Mouse (Mus musculus): Measurements from ENCODE around the gene Bcorl1.
"Not testable (repeated sequence)": the region's sequence is repeated elsewhere in the genome, so short reads cannot be mapped to it uniquely, and the experiment has no call there.

Gene Bcorl1

DNA sequence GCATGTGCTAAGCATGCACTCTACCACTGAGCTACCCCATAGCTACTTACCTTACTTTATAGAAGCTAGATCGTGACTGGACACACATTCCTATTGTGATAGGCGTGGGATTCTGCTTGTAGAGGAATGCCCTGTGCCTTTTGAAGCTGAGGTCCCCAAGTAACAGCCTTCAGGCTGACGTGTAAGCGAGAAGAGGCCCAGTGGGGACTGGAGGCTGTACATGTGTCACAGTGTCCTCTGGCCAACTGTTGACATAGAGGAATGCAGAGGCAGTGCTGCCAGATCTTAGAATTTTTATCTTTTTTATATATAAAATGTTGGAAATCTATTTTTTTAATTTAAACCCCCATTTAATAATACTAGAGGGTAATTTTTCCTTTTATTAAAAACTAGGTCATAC lies 58.8 kb downstream of the Bcorl1 start:
- DNase-seq (ENCODE audit: low spot score in 2 of 2): no peak

DNA sequence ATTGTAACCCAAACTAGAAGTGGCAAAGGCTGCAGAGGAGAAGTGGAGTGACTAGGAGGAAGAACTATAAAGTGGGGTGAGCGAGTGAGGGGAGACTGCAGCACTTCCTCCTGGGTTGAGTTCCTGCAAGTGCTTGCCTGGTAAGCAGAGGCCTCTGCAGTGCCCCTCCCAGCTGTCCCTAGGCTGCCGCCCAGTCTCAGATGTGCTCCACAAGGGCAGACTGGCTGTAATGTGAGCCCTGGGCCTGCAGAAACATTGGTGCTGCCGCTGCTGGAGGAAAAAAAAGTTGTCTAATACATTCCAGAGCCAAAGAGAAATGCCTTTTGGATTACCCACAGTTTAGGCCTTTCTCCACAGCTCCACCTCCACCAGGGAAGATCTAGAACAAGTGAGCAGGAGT lies 64.0 kb downstream of the Bcorl1 start:
- no peak for DNase-seq (ENCODE audit: low spot score in 2 of 2)

DNA sequence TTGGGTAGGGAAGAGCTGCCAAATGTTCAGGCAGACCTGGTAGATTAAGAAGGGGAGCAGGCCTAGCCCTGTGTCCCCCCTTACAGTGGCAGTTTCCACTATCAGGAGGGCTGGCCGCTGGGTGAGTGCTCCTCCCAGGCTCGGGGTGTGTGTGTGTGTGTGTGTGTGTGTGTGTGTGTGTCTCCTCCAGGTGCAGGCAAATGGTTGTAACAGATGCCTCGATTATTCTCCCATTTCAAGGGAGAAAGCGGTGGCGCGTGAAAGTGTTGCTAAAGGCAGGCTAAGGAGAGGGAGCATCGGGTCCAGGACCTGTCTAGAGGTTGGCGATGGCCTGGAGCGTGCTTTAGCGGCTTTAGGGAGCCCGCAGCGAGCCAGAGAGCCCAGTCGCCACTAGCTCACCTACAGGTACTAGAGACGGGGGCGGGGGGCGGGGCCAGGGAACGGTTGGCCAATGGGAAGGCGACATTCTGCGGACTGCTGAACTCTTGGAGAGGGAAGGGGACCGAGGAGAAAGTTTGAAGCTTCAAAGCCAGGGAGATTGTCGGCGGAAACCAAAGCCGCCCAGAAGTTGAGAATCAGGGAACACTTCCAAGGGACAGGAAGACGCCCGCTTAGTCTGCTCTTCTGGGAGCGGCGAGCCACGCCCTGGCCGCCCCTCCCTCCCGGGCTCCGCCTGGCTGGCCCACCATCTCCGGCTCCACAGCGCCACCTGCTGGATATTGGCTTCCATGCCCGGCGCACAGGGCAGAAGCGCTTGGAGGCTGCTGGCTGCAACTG lies 68.6 kb downstream of the Bcorl1 start:
- peak; percentile 78 to 83 for DNase-seq (ENCODE audit: low spot score in 2 of 2)

DNA sequence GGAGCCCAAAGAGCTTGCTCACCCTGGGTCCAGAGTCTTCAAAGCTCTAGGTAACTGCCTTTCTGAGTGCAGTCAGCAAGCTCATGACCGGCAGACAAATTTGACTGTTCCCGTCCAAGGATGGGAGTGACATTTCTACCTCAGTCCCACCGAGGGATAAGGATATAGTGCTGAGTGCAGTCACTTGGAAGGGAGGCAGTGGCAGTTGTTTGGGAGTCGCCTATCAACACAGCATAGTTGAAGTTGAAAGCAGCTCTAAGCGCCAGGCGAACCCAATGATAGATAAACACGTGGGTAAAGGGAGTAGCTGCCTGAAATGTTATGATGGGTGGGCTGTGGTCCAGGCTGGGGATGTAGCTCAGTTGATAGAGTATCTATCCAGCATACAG lies 69.2 kb downstream of the Bcorl1 start:
- DNase-seq (ENCODE audit: low spot score in 2 of 2): no peak

DNA sequence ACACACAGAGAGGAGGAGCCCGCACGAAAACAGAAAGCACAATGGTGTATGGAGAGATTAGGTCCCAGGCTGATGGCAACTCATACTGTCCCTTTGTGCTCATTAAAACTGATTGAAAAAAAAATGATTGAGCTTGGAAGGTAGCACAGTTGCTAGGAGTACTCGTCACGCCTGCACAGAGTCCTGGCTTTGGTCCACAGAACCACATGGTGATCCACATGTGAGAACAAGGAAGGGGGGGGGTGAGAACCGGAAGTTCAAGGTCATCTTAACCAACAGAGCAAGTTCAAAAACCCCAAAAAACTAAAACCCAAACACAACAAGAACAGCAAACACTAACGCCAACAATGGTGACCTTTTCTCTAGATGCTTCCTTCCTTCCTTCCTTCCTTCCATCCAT lies 71.5 kb downstream of the Bcorl1 start:
- no peak for DNase-seq (ENCODE audit: low spot score in 2 of 2)

DNA sequence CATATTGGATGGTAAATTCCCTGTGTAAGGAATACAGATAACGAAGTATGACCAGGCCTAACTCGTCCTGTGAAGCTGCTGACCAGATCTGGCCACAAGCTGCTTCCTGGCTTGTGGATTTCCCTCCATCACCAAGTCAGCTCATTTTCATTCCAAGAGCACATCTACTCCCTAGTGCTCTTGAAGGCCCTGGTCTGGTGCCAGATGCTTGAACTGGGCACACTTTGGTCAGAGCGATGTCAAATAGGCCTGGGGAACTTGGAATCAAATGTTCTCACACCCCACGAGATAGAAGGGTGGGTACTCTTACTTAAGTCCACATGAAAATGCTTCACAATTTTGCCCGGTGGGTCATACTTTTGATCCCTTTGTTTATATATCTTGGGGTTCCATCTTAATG lies 73.1 kb downstream of the Bcorl1 start:
- DNase-seq (ENCODE audit: low spot score in 2 of 2): no peak

DNA sequence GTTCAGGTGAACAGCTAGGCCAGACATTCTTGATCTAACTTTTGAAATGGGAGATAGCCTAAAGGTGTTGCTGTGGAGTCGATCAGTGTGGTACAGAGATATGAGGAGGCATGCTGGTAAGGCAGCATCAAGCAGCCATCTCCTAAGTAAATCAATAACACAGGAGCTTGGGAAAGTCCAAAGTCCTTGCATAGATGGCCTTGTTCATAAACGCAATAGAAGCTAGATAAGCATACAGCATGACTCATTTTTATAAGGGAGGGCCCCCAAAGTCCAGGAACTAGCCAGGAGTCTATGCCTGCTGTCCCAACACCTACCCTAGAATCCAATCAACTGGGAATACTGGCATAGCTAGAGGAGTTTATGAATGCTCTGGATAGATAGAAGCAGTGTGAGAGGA lies 77.3 kb downstream of the Bcorl1 start:
- no peak for DNase-seq (ENCODE audit: low spot score in 2 of 2)

DNA sequence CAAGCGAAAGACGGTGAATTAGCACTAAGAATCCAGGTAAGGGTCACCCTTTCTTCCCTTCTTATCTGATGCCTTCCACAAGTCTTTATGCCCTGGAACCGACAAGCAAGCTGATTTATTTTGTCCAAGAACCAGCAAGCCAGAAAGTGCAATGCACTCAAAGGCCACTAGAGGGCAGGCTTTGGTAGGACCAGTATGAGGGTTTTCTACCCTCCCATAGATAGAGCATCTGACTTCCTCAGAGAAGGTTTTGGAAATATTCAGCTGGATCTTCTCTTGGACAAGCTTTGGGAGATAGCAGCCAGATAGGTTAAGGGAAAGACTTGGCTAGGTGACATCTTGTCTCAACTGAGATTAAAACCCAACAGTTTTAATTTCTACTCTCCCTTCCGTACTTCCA lies 81.8 kb downstream of the Bcorl1 start:
- peak; percentile 70 to 75 for DNase-seq (ENCODE audit: low spot score in 2 of 2)

DNA sequence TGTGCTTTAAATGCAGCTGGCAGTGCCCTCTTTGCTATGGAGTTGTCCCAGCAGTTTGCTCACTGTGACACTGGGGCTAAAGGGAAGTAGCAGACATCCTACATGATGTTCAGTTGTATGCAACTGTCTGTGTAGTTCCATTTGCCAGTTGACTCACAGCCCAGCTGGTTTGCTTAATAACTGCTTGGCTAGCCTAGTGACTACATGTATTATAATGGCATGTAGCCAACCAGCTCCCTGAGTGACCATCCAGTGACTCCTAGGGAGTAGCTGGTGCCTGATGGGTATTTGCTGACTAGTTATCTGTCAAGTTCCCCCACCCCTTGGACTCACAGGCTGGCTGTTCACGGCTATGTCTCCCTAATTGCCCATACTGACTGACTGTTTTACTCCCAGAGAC lies 82.5 kb downstream of the Bcorl1 start:
- DNase-seq (ENCODE audit: low spot score in 2 of 2): no peak

DNA sequence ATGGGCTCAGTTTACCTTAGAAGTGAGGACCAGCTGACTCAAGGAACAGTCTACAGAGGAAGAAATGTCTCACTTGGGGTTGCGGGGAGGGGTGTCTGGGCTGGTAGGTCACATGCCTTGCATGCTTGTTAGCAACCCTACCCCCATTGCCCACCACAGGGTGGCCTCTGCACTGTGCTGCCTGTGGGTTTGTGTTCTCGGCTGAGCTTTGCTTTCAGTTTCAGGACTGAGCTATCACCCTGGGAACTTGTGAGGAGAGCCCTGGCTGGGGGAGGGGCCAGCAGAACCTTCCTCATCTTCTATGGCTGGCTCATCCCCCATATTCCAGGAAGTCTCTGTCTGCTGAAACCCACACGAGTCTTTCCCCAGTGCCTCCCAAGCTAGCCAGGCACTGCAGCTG lies 83.4 kb downstream of the Bcorl1 start:
- DNase-seq (ENCODE audit: low spot score in 2 of 2): no peak

DNA sequence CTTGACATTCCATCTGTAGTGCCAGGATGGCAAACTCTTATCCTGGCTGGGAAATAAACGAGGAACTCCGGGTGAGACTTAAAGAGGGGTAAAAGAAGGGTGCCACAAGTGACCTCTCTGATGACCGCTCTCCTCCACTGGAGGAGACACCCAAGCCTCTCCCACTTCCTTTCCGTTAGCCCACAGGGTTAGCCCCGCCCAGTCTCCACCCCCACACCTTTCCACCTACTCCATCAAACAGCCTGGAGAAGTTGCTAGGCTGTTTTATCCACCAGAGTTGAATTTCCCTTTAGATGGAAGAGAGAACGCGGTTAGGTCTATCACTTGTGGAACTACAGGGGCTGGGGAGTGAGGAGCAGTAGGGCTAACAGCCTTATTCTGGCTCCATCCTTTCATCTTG lies 84.1 kb downstream of the Bcorl1 start:
- no peak for DNase-seq (ENCODE audit: low spot score in 2 of 2)

DNA sequence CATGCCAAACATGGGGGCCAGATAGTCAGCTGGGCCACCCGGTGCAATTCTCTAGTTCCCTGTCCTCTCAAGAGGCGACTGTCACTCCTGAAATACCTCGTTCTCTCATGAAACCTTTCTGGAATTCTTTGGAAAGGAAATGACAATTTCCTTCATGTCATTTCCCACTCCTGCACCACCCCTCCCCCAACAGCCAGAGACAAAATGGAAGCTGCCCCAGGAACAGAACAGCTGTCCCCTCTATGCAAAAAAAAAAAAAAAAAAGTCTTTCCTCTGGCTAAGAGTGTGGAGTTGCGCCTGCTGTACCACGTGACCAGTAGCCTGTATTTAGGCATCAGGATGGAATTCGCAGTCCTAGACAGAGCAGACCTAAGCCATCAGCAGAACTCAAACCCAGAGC lies 87.1 kb downstream of the Bcorl1 start:
- DNase-seq (ENCODE audit: low spot score in 2 of 2): no peak

DNA sequence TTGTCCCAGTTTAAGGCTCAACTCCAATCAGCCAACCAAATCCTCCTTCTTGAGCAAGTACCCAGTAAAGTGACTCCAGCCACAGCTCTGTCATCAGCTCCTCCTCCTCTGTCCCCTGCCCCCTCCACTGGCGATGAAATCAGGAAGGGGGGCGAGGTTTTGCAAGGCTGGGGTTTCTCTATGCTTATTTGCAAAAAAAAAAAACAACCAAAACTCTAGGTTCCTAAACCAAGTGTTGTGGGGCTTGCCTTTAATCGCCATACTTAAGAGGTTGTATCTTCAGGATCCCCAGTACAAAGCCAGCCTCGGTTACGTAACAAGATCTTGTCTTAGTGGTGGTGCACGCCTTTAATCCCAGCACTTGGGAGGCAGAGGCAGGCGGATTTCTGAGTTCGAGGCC lies 87.5 kb downstream of the Bcorl1 start:
- no peak for DNase-seq (ENCODE audit: low spot score in 2 of 2)

DNA sequence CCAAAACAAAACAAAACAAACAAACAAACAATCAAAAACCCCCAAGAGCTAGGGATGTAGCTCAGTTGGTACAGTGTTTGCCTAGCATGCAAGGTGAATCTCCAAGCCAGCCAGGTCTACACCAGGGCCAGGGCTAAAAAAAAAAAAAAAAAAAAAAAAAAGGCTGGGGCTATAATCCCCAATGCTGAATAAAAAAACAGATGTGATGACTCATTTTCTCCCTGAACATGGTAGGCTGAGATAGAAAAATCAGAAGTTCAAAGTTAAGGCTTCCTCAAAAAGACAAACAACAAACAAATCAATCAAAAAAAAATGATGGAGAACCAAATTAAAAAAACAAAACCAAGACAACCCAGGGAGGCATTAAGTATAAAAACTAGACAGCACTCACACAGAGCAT lies 87.9 kb downstream of the Bcorl1 start:
- DNase-seq (ENCODE audit: low spot score in 2 of 2): no peak

DNA sequence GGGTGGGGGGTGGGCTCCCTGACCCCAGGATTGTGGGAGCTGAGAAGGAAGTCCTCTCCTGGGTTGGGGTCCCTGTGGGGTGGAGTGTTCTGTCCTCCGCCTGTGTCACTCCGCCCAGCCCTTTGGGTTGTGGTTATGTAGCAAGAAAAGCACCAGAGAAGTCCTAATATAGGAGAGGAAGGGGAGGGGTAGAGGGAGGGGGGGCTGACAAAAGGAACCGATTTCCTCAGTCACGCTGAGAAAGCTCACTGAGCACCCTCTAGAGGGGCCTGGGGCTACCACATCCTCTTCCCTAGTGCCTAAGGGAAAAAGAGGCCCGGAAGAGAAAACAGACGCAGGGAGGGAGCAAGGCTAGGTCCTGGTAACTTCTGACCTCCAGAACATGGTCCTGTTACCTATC lies 88.4 kb downstream of the Bcorl1 start:
- DNase-seq (ENCODE audit: low spot score in 2 of 2): no peak

DNA sequence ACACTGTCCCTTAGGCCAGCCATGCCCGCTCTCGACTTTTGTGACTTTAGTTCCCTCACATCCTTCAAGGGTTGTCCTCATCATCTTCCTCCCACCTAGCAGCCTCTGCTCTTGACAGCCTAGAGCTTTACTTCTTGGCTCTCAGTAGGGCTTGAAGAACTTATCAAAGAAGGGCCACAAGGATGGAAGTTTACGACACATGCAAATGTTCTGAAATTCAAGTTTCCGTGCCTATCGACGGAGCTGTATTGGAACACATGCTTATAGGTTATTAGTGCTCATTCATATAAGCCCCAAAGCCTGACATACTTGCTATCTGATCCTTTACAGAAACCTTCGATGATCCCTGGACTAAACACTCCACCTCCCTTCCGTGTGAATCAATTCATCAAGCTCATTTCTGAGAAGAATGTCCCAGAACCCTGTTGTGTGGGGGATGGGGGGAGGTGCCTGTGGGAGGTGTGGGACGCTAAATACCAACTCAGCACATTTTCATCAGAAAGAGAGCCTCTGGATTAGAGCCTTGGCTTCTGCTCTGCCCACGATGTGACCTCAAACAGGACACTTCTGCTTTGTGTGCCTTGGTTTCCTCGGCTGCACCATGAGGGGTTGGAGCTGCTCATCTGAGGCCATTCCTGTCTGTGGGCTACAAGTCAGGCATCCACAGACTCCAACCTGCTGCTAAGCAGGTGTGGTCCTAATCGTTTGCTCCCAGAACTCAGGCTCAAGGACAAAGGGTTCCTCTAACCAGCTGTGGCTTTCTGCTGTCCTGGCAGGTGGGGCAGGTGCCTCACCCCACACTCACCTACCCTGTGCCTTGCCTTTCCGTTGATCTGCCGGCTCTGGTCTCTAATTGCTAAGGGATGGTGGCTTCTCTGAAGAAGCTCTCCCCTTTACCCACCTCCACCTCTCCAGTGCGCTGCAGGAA lies 91.7 kb downstream of the Bcorl1 start:
- no peak for DNase-seq (ENCODE audit: low spot score in 2 of 2)

DNA sequence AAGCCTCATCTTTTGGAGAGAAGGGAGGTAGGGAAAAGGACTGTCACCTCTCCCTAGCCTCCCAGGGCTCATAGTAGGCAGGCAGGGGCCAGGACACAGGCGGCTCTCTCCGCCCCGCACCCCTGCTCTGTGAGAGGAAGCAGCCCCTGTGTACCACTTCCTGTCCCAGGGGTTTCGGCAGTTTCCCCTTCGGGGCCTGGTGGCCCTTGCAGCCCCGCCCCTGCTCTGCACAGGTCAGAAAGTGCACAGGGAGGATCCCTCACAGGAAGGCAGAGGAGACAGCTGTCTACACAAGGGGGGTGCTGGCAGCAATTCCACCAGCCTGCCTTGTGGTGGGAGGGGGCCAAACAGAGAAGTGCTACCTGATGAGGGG lies 92.4 kb downstream of the Bcorl1 start:
- no peak for DNase-seq (ENCODE audit: low spot score in 2 of 2)

DNA sequence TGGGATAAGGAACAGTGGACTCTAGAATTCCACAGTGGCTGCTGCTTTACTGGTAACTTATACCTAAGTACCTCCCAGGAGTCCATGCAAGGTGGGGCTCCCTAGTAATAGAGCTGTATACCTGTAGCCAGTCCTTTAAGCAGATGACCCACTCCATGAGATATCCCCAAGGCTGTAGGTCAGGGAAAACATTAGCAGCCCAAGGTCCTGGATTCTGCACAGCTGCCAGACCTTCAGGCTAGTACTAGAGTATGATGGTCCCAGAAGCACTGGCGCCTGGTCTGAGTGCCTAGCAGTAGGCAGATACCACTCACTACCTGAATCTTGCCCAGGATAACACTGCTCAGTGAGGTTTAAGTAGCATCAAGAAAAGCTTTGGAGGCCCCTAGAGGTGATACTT lies 93.1 kb downstream of the Bcorl1 start:
- no peak for DNase-seq (ENCODE audit: low spot score in 2 of 2)

DNA sequence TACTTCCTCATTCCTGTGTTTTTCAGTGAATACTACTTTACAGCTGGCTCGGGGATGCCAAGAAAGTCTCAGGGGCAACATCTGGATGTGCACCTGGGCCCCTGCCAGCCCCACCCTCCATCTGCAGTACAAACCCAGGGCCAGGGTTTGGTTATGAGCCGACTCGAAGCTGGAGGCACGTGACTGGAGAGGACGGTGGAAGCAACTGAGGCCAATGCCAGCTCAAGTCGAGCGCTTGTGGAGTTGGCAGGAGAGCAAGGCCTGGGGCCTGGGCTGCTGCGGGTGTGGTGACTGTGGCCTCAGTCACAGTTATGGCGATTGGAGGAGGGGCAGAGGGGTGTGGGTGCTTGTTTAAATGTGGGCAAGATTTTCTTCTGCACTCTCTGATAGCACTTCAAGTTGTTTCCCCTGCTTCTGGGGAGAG lies 94.3 kb downstream of the Bcorl1 start:
- DNase-seq (ENCODE audit: low spot score in 2 of 2): no peak

DNA sequence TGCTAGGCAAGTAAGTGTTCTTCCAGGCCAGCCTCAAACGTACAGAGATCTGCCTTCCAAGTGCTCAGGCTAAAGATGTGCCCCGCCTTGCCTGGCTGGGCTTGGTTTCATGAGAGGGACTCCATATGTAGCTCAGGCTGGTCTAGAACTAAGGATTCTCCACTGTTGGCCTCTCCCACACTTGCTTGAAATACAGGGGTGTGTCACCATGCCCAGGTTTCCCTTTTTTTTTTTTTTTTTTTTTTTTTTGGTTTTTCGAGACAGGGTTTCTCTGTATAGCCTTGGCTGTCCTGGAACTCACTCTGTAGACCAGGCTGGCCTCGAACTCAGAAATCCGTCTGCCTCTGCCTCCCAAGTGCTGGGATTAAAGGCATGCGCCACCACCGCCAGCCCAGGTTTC lies 94.9 kb downstream of the Bcorl1 start:
- not testable (repeated sequence) for DNase-seq (ENCODE audit: low spot score in 2 of 2)

DNA sequence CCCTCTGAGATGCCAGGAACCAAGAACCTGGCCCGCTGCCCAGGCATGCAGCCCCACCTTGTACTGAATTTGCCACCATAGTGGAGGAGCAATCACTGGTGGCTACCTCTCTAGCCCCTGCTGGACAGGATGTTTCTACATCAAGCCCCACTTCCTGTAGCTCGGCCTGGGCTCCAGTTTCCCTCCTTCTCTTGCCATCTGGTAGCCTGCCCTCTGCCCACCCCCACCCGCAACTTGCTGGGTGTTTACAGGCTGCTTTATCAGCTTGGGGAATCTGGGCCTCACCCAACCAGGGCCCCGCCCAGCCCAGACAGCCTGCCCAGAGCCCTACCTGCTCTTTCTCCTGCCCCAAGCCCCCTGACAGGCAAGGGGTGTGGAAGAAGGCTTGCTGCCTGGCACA lies 97.9 kb downstream of the Bcorl1 start:
- DNase-seq (ENCODE audit: low spot score in 2 of 2): no peak

DNA sequence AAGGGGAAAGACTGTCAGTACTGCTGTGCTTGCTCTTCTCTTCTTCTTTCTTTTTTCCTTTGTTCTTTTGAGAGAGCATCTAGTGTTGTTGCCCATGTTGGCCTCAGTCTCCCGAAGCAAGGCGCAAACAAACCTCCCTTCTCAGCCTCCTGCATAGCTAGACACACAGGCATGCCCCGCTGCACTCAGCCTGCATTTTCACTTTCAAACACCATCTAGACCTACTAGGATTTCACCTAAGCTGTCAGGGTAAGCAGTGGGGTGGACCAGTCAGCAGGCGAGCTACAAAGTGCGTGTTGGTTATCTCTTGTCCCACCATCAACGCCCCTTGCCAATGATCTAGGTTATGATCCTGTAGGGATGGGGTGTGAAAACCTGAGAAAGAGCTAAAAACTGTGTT lies 100.4 kb downstream of the Bcorl1 start:
- DNase-seq (ENCODE audit: low spot score in 2 of 2): no peak

DNA sequence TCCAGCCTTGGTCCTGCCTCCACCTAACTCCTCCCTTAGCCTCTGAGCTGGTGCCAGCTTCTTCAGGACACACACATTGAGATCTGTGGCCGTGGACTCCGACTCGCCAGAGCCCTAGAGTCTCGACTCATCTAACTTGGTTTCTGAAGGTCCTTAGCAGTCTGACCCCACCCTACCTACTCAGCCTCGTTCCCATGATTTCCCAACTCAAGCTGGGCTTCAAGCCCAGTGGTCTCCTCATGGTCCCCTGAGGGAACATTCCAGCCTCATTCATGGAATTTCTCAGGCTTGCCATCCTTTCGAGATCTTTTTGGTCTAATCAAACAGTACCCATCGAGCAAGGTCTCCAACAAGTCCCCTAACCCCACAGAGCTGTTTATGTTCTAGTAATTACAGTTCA lies 100.8 kb downstream of the Bcorl1 start:
- DNase-seq (ENCODE audit: low spot score in 2 of 2): no peak

All from right cerebral cortex, adult 2 months (tissue).